Mouse (Mus musculus) heart, adult 2 months (tissue): ENCODE measurements around the gene Rab8b. TPM values are rescaled to one million over a fixed set of nuclear protein-coding genes. Genes with fewer than 3 reads are reported as not detected.

Source experiments
- DNase-seq, 2 experiments: peaks; one replicate each; pipeline ENCODE4 v3.0.0; 2021
- H3K27ac ChIP-seq: fragments of 200-600 bp; 2 replicates; pipeline ENCODE4 v1.8.1; 2022
- H3K27me3 ChIP-seq: fragments of 200-500 bp; 2 replicates; pipeline ENCODE4 v1.6.1; 2012; ENCODE audit warnings: mild to moderate bottlenecking, low read length, inconsistent platforms, mixed read lengths; ENCODE audit not compliant: control insufficient read depth, insufficient read depth
- H3K36me3 ChIP-seq: fragments of 200-500 bp; 2 replicates; pipeline ENCODE4 v1.6.1; 2012; ENCODE audit warnings: low read length, inconsistent platforms; ENCODE audit not compliant: control insufficient read depth, insufficient read depth
- H3K4me1 ChIP-seq: fragments of 200-500 bp; 2 replicates; pipeline ENCODE4 v1.6.1; 2011; ENCODE audit warnings: low read length; ENCODE audit not compliant: control insufficient read depth, insufficient read depth
- H3K4me3 ChIP-seq: fragments of 200-600 bp; 2 replicates; pipeline ENCODE4 v1.8.1; 2022
- H3K79me2 ChIP-seq: fragments of 200-500 bp; replicated peaks from 2 replicates; pipeline ENCODE4 v1.6.1; 2012; ENCODE audit warnings: mild to moderate bottlenecking, inconsistent platforms, low read length, moderate library complexity, mixed read lengths; ENCODE audit not compliant: control insufficient read depth, insufficient read depth
- H3K9ac ChIP-seq: fragments of 200-500 bp; 2 replicates; pipeline ENCODE4 v1.6.1; 2012; ENCODE audit warnings: low read depth, mild to moderate bottlenecking, control low read depth, inconsistent platforms, low read length, mixed read lengths
- CTCF ChIP-seq: fragments of 200-600 bp; IDR thresholded peaks from 2 replicates; pipeline ENCODE4 v1.8.1; 2022; ENCODE audit warnings: antibody characterized with exemption, mild to moderate bottlenecking, moderate library complexity
- EP300 ChIP-seq: fragments of 200-500 bp; IDR thresholded peaks from 2 replicates; pipeline ENCODE4 v1.6.1; 2011; ENCODE audit warnings: low read depth, low read length, control low read depth; ENCODE audit not compliant: insufficient read depth
- POLR2A ChIP-seq: fragments of 200-500 bp; IDR thresholded peaks from 2 replicates; pipeline ENCODE4 v1.6.1; 2011; ENCODE audit warnings: mild to moderate bottlenecking, low read depth, low read length, control low read depth; ENCODE audit not compliant: insufficient read depth
- WGBS: fragments of 180-500 bp; shearing (Covaris S2); methylation state at CpG from one replicate; pipeline ENCODE4 v1.1.7; 2018; 5-methylcytosine and 5-hydroxymethylcytosine counted together
- intact Hi-C: fragments of 180-260 bp; cut with DNase I; formaldehyde crosslinking; loops from one replicate; pipeline ENCODE4 v1.15.1; 2025
- polyA plus RNA-seq: library from polyadenylated mRNA; depleted of rRNA; stranded (reverse); fragments of >200 nt; gene quantifications from 2 replicates; pipeline ENCODE4 v1.2.3, GENCODE M21; 2012
- total RNA-seq, 2 experiments: library from RNA; stranded (reverse); gene quantifications; 2 replicates each; pipeline ENCODE4 v1.2.3; 2021

Rab8b gene
- total and polyA plus RNA-seq, 3 experiments, result 5.5 to 9.8 (median 8.5) TPM

- H3K27me3 ChIP-seq, result no peaks in the 10 kb centered on the region
- no peaks in the 10 kb centered on the region for H3K79me2 ChIP-seq
- H3K4me3 ChIP-seq, result no peak overlapping the region
- WGBS, result 91% methylated on average over 5 of the region's 5 CpGs
- DNase-seq, result no peak
- H3K9ac ChIP-seq, result no peak overlapping the region
- TF ChIP-seq POLR2A, result no peak
- H3K36me3 ChIP-seq, result no peaks in the 10 kb centered on the region; the same call in 1 of the 2 replicates
- intact Hi-C loops, result no loop called here
- H3K4me1 ChIP-seq, result no peaks in the 10 kb centered on the region; the same call in 1 of the 2 replicates
- H3K27ac ChIP-seq, result no peak overlapping the region
These were observed 72.7 kb downstream of the Rab8b start for GRCm38 (mm10) chr9:66846822-66847221.

GRCm38 (mm10) chr9:66835097-66835480 lies 84.4 kb downstream of the Rab8b start:
- under 1% methylated on average over 24 of the region's 24 CpGs for WGBS
- no peak for TF ChIP-seq CTCF
- no peak for TF ChIP-seq EP300
- TF ChIP-seq POLR2A, result no peak
- Histone ChIP-seq H3K27ac (peak overlapping the region; percentile 10; the same call in 1 of the 2 replicates), H3K9ac (peak overlapping the region; percentile 58), H3K27me3 (no peaks in the 10 kb centered on the region), H3K4me1 (peaks cover 2% of the 10 kb centered on the region), H3K4me3 (peak overlapping the region; percentile 86), H3K36me3 (no peaks in the 10 kb centered on the region), H3K79me2 (no peaks in the 10 kb centered on the region)
- intact Hi-C loops, result loop anchor here (2.0 kb wide), 2 partner anchors 40 to 84 kb away; partner anchors contain the start of genes Aph1b and Rab8b
- no peak for DNase-seq

GRCm38 (mm10) chr9:66834318-66835096 lies 85.0 kb downstream of the Rab8b start, which contains the start of gene Aph1c:
Gene Aph1c (minus strand): TSS chr9:66834726.
- Histone ChIP-seq H3K4me3 (peak within 1 kb of the TSS; percentile 86), H3K27me3 (no peaks in the 10 kb centered on the region), H3K27ac (peak within 1 kb of the TSS; percentile 59), H3K9ac (peak within 1 kb of the TSS; percentile 58), H3K36me3 (no peaks in the 10 kb centered on the region), H3K4me1 (peaks cover 2% of the 10 kb centered on the region), H3K79me2 (no peaks in the 10 kb centered on the region)
- DNase-seq, result peak; percentile 97 to 99
- intact Hi-C loops, result loop anchor here (2.0 to 5.0 kb wide), 3 partner anchors 40 to 103 kb away; partner anchors contain the start of genes Aph1b and Rab8b
- WGBS, result under 1% methylated on average over 58 of the region's 58 CpGs
- TF ChIP-seq EP300 (no peak; the same call in none of the 2 replicates), POLR2A (peak; percentile 68), CTCF (no peak)

- no peaks in the 10 kb centered on the region for H3K79me2 ChIP-seq
- TF ChIP-seq CTCF (no peak), POLR2A (no peak), EP300 (no peak)
- H3K4me1 ChIP-seq, result peaks cover 2% of the 10 kb centered on the region
- no peaks in the 10 kb centered on the region for H3K27me3 ChIP-seq
- no peak overlapping the region; the same call in 1 of the 2 replicates for H3K9ac ChIP-seq
- no peaks in the 10 kb centered on the region for H3K36me3 ChIP-seq
- intact Hi-C loops, result loop anchor here (2.0 to 5.0 kb wide), 3 partner anchors 39 to 103 kb away; partner anchors contain the start of genes Aph1b and Rab8b
- no peak for DNase-seq
- H3K4me3 ChIP-seq, result peak overlapping the region; percentile 86; the same call in 1 of the 2 replicates
- 40% methylated on average over 7 of the region's 7 CpGs for WGBS
- no peak overlapping the region for H3K27ac ChIP-seq
These were observed 85.6 kb downstream of the Rab8b start for GRCm38 (mm10) chr9:66833851-66834250.

GRCm38 (mm10) chr9:66832366-66832908 lies 87.0 kb downstream of the Rab8b start:
- Histone ChIP-seq H3K79me2 (no peaks in the 10 kb centered on the region), H3K27me3 (no peaks in the 10 kb centered on the region), H3K4me1 (peaks cover 2% of the 10 kb centered on the region), H3K4me3 (no peak overlapping the region), H3K9ac (no peak overlapping the region), H3K36me3 (no peaks in the 10 kb centered on the region), H3K27ac (no peak overlapping the region)
- no peak for DNase-seq
- TF ChIP-seq CTCF, result no peak
- no peak for TF ChIP-seq POLR2A
- no peak for TF ChIP-seq EP300
- WGBS, result 42% methylated on average over 4 of the region's 4 CpGs
- intact Hi-C loops, result loop anchor here (5.0 kb wide), 1 partner anchor 105 kb away; no protein-coding TSS in a partner anchor
